Mouse (Mus musculus) fibroblast of lung, adult 2 months (primary cell): ENCODE data around the gene Sntg2.

Experiments
- DNase-seq: peaks from one replicate; pipeline ENCODE4 v3.0.0-alpha.2; 2011; ENCODE audit warnings: low read depth

Gene Sntg2

DNA sequence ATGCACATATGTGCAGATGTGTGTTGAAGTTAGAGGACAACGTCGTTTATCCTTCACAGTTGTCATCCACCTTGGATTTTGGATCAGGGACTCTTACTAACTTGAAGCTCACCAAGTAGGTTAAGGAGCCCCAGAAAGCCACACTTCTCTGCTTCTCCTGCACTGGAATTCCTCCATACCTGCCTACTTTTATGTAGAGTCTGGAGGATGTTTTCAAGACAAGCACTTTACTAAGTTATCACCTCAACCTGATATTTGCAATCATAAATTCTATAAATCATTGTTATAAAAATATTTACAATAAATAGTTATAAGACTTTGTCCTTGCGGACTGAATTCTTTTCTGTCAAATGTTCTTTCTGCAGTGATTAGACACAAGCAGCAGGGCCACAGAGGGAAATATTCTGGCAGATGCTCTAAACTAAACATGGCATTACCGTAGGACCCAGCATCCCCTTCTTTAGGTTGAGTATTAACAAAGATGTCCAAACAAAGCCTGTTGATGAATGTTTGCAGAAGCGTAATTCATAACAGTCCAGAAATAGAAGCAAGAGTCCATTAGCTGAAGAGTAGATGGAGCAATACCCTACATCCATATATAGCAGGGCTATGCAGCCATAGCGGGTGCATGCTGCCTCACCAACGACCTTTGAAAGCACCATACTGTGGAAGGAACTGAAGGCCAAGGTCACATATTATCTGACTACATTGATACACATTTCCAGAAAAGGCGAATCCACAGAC, 100.8 kb downstream of the Sntg2 start:
- no peak for DNase-seq

DNA sequence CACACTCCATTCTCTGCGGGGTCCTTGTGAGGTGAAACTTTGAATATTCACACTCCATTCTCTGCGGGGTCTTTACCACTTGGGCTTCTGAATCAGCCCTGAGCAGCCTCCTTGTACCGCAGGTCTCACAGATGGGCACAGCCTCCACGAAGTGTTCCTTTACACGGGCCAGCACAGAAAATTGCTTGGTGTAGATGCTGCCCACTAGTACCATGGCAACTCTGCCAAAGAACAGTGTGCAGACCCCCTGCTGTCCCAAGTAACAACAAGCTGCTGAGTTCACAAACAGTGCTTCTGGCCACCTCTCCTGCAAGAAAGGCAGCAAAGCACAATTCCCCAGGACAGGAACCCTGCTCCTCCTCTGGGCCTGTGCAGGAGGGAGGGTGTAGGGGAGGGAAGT, 109.0 kb downstream of the Sntg2 start:
- no peak for DNase-seq

DNA sequence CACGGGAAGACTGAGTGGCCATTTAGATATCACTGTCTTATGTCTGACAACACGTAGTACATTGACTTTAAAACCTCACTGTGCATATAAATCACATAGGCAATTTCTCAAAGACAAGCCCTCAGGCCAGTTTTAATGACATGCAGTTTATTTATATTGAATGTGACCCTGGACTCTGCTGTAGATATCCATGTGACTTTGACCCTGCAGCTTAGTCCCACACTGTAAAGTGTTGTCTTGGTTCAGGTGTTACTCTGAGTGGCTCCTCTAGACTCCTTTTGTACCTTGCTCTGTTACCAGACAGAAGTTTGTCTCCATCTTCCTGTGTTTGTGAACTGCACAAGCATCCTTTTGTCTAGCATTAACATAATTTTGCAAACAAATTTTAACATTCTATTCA, 112.0 kb downstream of the Sntg2 start:
- no peak for DNase-seq

- DNase-seq: no peak
These were observed 114.5 kb downstream of the Sntg2 start for GRCm38 (mm10) chr12:30258641-30259040.

DNA sequence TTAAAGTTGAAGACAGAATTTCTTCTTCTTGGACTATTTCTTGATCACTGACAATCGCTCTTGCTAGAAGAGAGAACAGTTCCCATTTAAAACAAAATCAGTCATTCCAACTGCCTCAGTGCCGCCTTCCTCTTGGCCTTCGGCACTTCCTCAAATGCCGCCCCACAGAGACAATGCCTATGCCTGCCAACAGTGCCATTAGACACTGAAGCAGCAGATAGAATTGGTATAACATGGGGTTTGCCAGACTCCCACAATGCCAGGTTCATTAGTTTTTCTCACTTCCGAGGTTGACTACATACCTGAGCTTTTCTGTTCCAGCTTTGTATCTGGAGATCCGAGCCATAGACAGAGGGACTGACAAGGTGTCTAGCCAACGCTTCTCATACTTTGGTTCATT, 115.5 kb downstream of the Sntg2 start:
- no peak for DNase-seq

- no peak for DNase-seq
These were observed 117.0 kb downstream of the Sntg2 start for GRCm38 (mm10) chr12:30256207-30256606.

GRCm38 (mm10) chr12:30254581-30254980, 118.6 kb downstream of the Sntg2 start:
- no peak for DNase-seq

- no peak for DNase-seq
These were observed 120.8 kb downstream of the Sntg2 start for GRCm38 (mm10) chr12:30252381-30252780.

DNA sequence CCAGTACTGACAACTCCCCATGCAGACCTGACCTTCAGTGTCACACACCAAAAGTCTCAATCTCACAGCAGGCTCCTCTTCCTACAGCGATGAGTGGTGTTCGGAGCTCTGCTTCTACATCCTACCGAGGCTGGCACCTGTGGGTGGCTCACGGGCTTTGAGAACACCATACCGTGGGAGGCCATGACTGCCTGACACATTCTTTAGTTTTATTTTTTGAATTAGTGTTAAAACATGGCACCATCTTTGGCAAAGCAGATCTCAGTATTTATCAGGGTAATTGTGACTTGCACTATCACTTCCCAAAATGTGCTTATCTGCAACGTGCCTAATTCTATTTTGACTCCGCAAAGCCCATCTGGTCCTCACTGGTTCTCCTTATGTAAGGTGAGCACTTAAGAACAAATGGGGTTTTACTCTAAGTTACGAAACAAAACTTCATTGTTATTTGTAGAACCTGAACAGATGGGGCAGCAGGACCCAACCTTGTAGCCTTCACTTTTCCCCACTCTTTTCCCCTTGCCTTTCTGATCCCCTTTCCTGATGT, 121.8 kb downstream of the Sntg2 start:
- no peak for DNase-seq

DNA sequence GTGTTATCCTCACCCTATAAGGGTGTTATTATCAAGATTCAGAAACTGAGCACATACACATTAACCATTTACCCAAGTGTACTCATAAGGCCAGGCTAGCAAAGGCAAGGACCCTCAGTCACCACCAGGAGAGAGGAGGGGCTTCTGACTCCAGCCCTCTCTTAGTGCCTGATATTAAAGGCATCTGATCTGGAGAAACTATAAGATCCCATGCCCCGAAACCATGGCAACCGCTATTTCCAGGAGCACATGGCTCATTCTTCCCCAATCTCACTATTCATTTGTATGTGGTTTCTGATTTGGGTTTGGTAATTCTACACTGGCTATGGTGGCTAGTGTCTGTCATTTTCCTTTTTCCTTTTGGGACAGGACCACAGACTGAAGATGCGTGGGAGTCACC, 124.1 kb downstream of the Sntg2 start:
- DNase-seq: no peak

GRCm38 (mm10) chr12:30246286-30246945, 126.8 kb downstream of the Sntg2 start:
- no peak for DNase-seq

DNA sequence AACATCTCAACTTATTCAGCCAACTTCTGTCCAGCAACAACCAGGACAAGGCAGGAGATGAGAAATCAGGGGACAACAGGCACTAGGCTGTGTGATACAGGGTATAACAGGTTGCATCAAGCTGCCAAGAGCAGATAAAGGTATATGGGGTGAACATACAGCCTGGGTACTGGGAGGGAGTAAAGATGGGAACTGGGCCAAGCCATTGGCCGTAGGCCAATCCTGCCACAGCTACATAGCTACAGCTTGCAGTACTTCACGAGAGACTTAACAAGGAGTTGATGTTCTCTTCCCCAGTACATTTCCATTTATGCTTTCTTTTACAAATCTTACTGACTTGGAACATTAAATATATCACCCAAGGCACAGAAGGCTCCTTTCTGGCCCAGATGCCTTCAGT, 129.0 kb downstream of the Sntg2 start:
- DNase-seq: no peak

DNA sequence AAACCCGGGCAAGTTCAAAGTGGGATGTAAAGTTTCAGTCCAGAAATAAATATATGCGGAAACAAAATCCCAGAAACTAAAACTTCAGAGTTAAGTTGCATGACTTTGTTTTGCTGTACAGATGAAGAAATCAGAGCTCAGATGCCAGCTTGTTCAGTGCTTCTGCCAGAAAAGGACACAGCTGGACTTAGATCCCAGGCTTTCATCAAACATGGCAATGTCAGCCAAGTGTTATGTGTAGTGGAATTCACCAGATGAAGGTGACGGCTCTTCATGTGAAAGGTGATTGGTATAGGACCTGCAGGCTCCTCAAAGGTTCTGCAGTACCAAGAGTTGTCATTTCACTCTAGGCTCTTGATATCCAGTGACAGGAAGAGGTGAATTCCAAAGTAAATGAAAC, 132.3 kb downstream of the Sntg2 start:
- DNase-seq: no peak

DNA sequence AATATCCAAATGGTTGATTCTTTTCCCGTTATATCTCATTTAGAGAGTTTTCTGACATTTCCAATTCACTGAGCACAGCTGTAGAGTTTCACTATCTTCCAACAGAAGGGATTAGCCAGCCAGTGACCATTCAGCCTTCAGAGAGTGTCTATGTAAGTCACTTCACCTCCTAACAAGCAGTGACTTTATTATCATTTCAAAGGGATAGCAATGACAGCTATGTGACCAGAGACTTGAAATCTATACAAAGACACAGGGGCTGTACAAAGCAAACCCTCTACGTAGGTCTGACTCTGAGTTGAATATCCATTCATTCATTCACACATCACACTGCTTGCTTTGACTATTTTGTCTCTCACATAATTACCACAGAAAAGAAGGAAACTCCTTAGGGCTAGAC, 138.2 kb downstream of the Sntg2 start:
- DNase-seq: no peak

DNA sequence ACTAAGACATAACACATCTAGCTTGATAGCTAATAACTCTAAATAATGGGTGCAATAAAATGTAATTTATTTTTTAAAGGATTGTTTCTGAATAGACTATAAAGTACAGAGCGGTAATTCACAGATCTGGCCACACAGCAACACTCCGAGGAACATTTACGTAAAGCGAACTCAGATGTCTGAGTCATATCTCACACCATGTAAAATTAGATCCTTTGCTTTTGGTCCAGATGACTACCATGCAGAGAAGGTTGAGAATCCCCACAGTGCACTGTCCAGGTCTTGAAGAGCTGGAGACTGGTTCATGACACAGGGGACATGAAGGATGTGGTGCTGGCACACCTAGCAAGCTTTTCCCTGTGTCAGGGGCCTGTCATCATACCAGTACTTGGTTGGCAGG, 145.2 kb downstream of the Sntg2 start:
- DNase-seq: no peak

- DNase-seq: no peak
These were observed 146.9 kb downstream of the Sntg2 start for GRCm38 (mm10) chr12:30226247-30226646.

DNA sequence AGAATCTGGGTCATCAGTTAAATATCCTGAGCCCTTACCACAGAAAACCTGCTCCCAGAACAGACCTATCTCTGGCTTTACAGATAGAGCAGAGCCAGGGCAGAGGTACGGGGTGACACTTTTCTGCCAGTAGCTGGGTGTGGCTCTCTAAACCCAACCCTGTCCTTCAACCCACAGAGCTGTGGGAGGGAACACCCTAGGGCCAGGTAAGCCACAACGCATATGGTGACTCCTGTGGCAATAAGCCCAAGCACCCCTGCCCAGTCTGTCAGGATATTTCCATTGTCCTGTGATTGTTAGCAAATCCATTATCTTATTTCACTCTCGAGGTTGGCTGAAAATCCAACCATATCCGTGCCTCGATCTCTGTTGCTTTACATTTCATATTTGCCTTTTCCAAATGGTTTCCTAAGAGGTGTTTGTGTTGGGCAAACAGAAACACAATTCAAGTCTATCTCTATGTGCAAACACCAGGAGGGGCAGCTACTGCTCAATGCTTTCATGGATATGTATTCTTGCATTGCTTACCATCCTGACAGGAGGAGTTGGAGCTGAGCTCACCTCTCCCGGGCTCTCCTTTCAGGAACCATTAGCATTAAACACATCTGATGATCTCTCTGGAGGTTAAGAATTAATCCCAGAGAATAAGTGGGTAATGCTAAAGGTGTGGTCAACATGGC, 156.3 kb downstream of the Sntg2 start:
- no peak for DNase-seq

- no peak for DNase-seq
These were observed 158.4 kb downstream of the Sntg2 start for GRCm38 (mm10) chr12:30214761-30215160.

- no peak for DNase-seq
These were observed 162.8 kb downstream of the Sntg2 start for GRCm38 (mm10) chr12:30210388-30210787.

- DNase-seq: no peak
These were observed 164.6 kb downstream of the Sntg2 start for GRCm38 (mm10) chr12:30208527-30208926.

GRCm38 (mm10) chr12:30208087-30208486, 165.1 kb downstream of the Sntg2 start:
- no peak for DNase-seq

DNA sequence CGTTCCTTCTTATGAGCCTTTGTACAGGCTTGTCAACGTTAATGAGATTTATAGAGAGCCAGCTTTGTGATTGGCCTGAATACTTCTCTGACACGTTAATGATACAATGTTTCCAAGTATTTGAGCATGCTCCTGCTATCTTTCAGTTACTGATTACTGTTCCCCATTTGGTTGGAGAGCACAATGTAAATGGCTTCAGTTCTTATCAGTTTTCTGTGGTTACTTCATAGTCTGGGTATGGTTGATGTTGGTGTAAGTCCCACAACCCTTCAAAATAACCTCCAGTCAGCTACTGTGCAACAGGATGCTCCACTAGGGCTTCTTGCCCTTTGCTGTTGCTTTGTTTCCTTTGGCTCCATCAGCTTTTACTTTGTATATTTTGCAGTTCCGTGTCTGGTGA, 168.7 kb downstream of the Sntg2 start:
- DNase-seq: no peak

DNA sequence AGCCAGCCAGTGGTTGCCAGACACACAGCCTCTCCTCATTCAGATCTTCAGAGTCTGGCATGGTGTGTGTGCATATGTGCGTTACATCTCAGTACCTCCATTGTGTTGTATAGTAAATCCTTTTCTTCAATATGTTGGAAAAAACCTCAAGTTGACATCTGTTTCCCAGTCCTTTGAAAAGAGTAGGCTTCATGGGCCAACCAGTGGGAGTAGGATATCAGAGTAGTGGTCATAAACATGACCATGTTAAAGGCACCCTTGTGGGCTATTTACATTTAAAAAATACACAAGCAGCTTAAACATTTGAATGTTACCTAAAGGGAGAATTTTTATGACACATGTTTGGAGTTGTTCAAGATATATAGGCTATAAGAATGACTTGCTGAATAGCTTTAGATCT, 170.4 kb downstream of the Sntg2 start:
- no peak for DNase-seq
